Mouse (Mus musculus) thymus, adult 18-20 months (tissue): ENCODE measurements around the gene Prkd2.

Experiments
- DNase-seq, 2 experiments: peaks; one replicate each; pipeline ENCODE4 v3.0.0; 2022; ENCODE audit warnings: mixed read lengths in 2 of 2

Prkd2 gene

GRCm38 (mm10) chr7:16871600-16871999, 28.9 kb downstream of the Prkd2 start:
- DNase-seq = no peak

- no peak for DNase-seq
These were observed 29.8 kb downstream of the Prkd2 start for GRCm38 (mm10) chr7:16872478-16872877.

DNA sequence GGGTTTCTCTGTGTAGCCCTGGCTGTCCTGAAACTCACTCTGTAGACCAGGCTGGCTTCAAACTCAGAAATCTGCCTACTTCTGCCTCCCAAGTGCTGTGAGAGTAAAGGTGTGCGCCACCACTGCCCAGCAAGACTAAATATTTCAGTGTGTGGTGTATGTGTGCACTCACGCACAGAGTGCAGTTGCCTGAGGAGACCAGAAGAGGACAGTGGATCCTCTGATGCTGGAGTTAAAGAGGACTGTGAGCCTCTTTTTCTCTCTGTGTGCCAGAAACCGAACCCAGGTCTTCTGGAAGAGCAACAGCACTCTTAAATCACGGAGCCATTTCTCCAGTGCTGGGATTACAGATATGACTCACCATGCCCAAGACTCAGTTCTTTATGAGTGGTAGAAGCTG, 30.7 kb downstream of the Prkd2 start:
- DNase-seq = no peak

DNA sequence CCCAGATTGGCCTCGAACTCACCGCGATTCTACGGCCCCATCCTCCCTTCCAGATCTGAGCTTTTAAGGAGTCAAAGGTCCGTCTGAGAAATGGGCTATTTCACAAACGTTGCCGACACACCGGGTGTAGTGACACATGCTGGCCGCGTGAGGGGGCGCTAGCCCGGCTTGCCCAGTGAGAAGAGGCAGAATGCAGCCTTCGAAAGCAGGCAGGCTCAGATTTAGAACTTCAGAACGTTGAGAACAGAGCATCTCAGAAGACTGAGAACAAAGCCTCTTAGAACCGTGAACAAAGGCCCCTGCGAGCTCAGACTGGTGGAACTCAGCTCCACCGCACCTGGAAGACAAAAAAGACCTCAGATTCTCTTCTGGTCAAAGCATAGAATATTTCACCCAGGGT, 31.5 kb downstream of the Prkd2 start:
- DNase-seq = peak; percentile 62 to 65

DNA sequence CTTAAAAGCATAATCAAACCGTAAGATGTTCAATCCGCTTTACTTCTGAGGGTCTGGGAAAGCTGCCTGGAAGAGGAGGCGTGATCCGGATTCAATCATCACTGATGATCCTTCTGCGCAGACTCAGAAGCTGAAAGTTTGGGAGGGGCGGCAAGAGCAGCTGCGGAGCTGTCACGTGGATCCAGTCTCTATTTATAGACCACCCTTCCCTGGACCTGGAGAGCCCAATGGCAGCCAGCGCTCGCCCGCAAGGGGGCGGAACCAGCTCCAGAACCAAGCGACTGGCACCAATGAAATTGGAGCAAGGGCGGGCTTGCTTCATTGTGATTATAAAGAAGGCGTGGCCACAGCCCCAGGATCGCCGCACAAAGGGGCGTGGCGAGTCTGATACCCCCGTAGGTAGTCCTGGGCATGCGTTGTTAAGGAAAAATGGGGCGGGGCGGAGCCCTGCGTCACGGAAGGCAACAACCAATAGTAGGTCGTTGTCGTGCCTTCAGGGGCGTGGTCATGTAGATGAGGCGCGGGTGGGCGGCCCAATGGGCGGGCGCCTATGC, 32.1 kb downstream of the Prkd2 start:
- DNase-seq = peak; percentile 98 to 99

GRCm38 (mm10) chr7:16875310-16875325, 32.4 kb downstream of the Prkd2 start, which contains the start of gene Dact3:
Gene Dact3, plus strand, starts transcription at chr7:16875317.
- DNase-seq = no peak

DNA sequence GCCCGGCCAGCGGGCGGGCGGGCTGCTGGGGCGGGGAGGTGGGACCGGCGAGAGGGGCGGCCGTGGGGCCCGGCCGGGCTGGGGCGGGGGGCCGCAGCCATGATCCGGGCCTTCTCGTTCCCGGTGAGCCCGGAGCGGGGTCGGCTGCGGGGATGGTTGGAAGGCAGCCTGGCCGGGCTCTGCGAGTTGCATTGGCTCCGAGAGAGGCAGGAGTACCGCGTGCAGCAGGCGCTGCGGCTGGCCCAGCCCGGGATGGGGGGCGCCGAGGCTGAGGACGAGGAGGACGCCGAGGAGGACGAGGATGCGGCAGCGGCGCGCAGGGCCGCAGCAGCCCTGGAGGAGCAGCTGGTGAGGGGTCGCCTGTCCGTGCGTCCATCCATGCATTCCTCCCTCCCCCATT, 32.6 kb downstream of the Prkd2 start:
- DNase-seq = no peak

DNA sequence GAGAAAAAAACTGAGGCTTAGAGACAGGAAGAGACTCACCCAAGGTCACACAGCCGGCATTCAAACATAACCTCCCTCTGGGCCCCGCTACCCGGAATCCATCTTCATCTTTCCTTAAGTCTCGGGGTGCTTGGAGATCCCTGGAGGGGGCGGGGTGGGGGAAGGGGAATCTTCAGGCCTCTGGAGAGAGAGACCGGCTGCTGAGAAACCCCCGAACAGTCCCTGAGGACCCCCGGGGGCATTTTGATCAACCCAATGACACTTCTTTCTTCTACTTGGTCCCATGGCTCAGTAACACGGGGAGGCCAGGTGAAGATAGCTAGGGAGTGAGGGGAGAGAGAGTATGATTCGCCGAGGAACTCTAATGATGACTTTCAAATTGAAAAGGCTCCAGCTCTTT, 33.3 kb downstream of the Prkd2 start:
- no peak for DNase-seq

GRCm38 (mm10) chr7:16876608-16877007, 33.9 kb downstream of the Prkd2 start:
- peak; percentile 20 to 30 for DNase-seq

- DNase-seq = no peak
These were observed 35.0 kb downstream of the Prkd2 start for GRCm38 (mm10) chr7:16877717-16878116.

GRCm38 (mm10) chr7:16879796-16880547, 37.3 kb downstream of the Prkd2 start:
- DNase-seq = no peak

- no peak for DNase-seq
These were observed 37.9 kb downstream of the Prkd2 start for GRCm38 (mm10) chr7:16880615-16881014.

- DNase-seq = no peak
These were observed 40.5 kb downstream of the Prkd2 start for GRCm38 (mm10) chr7:16883162-16883561.

GRCm38 (mm10) chr7:16884334-16884733, 41.6 kb downstream of the Prkd2 start:
- DNase-seq = no peak

DNA sequence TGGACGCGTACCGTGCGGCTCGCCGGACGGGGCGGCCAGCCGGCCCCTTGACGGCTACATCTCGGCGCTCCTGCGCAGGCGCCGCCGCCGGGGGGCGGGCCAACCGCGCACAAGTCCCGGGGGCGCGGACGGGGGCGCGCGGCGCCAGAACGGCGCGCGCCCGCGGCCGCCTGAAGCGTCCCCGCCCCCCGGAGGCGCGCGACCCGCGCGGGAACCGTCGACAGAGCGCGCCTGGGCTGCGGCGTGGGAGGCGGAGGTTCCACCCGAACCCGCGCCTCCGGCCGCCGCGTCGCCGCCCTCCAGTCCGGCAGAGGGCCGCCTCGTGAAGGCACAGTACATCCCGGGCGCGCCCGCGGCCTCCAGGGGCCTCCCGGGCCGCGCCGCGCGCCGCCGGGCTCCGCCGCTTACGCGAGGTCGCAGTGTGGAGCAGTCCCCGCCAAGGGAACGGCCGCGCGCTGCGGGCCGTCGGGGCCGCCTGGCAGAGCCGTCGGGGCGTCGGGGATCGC, 42.6 kb downstream of the Prkd2 start:
- DNase-seq = no peak

- DNase-seq = no peak
These were observed 43.2 kb downstream of the Prkd2 start for GRCm38 (mm10) chr7:16885905-16886304.

GRCm38 (mm10) chr7:16890536-16890935, 47.8 kb downstream of the Prkd2 start:
- DNase-seq = no peak

DNA sequence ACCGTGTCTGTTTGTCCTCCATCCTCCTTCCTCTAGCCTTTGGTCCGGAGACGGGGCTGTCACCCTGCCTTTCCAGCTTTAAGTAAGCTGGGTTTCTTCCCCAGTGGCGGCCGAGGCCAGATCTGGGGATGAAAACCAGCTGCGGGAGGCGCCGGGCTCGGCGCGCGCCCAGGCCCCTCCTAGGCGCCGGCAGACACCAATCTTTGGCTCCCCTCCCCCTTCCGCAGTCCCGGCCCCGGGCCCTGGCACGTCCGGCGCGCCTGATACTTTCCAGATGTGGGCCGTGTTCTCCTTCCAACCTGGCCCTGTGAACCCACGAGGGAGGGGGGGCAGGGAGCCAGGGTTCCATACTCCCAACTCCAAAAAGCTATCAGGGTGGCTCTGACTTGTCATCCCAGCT, 48.2 kb downstream of the Prkd2 start:
- no peak for DNase-seq

GRCm38 (mm10) chr7:16891641-16892351, 49.1 kb downstream of the Prkd2 start, which contains the start of gene Gng8:
Gene Gng8, plus strand, starts transcription at chr7:16891786.
- DNase-seq = peak; percentile 55 to 67

DNA sequence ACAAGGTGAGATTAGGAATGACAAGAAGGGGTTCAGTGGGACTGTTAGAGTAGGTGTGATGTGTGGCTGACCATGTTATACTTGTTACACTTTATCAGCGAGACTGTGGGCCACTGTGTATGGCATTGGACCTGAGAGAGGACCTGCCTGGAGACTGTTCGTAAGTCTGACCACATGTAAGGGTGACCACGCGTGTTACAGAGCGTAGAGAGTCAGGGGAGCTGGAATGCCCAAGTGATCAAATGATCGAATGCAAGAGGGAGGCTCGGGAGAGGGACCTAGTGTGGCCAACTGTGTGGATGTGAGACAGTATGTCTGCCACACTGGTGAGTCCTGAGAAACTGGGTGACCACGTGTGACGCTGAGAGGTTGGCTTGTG, 49.6 kb downstream of the Prkd2 start:
- no peak for DNase-seq

- DNase-seq = no peak
These were observed 50.9 kb downstream of the Prkd2 start for GRCm38 (mm10) chr7:16893612-16894011.

DNA sequence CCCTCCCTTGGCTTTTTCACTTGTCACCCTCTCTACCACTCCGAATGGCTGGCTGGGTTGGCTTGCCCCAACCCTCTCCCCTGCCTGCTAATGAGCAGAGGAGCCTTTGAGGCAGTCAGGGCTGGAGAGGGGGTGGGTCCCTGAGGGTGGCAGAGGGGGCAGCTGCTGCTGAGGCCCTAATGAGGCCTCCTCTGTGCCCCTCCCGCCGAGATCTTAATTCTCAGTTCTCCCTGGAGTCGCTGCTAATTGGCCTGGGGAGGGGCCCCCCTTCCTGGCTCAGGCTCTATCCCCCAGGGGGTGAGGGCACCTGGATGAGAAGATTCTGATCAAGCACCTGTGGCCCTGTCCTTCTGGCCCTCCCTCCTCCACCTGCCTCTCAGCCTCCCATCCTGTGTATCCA, 51.6 kb downstream of the Prkd2 start:
- no peak for DNase-seq

GRCm38 (mm10) chr7:16895000-16895399, 52.3 kb downstream of the Prkd2 start:
- DNase-seq = peak; percentile 46 to 56

DNA sequence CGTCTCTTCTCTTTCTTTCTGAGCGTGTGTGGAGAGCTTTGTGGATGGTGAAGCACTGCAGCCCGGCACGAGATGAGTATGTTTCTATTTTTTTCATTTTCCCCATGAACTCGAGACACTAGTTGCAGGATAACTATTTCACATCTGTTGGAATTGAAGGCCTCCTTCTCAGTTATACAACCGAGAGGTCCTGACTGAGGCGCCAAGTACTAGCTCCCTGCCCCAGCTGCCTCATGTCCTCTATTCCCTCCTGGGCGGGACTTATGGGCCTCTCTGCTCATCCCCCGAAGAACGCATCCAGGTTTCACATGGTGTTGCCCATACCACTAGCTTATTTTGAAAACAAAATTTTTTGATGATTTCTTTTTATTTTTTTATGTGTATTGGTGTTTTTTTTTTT, 52.8 kb downstream of the Prkd2 start:
- DNase-seq = no peak

GRCm38 (mm10) chr7:16900526-16900925, 57.8 kb downstream of the Prkd2 start:
- no peak for DNase-seq
